In the genomic region with DNA sequence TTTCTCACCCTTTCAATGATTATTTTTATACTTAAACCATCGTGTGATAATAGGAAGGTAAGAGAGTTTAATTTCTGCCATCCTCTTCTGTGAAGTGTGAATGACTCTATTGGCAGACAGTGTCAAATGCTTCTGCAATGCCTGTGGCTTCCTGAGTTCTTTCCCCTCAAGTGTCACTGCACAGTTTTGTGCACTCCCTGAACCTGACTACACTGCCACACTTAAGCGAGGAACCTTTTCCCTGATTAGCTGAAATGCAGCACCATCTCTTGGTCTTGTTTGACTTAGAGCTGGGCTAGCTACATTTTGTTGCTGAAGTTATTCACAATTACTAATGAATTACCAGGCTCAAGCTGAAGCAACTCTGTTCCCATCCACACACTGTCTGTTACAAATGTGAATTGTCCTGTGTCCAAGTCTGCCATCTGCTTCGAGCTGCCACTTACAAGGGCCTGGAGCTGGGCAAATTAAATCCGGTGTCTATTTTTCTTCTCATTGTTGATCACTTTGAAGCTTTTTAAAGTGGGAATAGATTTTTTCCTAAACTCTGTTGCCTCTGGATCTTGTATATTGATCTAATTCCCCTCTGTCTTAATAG, we compare ENCODE assay signal across 12 mouse cellular contexts.
DNase-seq lines count a peak whose midpoint lies in the region; ATAC-seq lines count a peak whose summit lies in the region.
"Had no signal": no experiment of that assay in that cellular context is flagged by ENCODE, and none has a peak within 500 bp of the region (broad histone marks: within the 10 kb centered on the region; RNA-seq: fewer than 3 reads in every experiment).

No protein-coding gene starts in this region.

- H3K27ac ChIP-seq in hindbrain, embryonic 13.5 days: peak overlapping the region; percentile 48; the same call in 1 of the 2 replicates
- no peak overlapping the region for H3K27ac ChIP-seq in hindbrain, embryonic 10.5 days
- H3K27ac ChIP-seq in intestine, embryonic 15.5 days: no peak overlapping the region
- H3K27ac ChIP-seq: limb, embryonic 10.5 days had no signal

- H3K4me2 ChIP-seq in hindbrain, embryonic 13.5 days: no peak overlapping the region
- no peak overlapping the region for H3K4me2 ChIP-seq in intestine, embryonic 15.5 days (replicated peaks)

- H3K9me3 ChIP-seq in hindbrain, embryonic 13.5 days: no peaks in the 10 kb centered on the region
- H3K9me3 ChIP-seq in hindbrain, embryonic 10.5 days: no peaks in the 10 kb centered on the region
- no peaks in the 10 kb centered on the region for H3K9me3 ChIP-seq in intestine, embryonic 15.5 days
- H3K9me3 ChIP-seq: limb, embryonic 10.5 days had no signal

- H3K4me3 ChIP-seq in hindbrain, embryonic 13.5 days: no peak overlapping the region
- H3K4me3 ChIP-seq in hindbrain, embryonic 10.5 days: no peak overlapping the region
- H3K4me3 ChIP-seq in intestine, embryonic 15.5 days (replicated peaks): no peak overlapping the region
- H3K4me3 ChIP-seq: limb, embryonic 10.5 days had no signal

- H3K9ac ChIP-seq in hindbrain, embryonic 13.5 days: no peak overlapping the region
- H3K9ac ChIP-seq in intestine, embryonic 15.5 days: no peak overlapping the region

- no peaks in the 10 kb centered on the region for H3K27me3 ChIP-seq in hindbrain, embryonic 13.5 days
- H3K27me3 ChIP-seq in hindbrain, embryonic 10.5 days (ENCODE audit: insufficient read depth, poor library complexity, severe bottlenecking): no peaks in the 10 kb centered on the region
- H3K27me3 ChIP-seq in intestine, embryonic 15.5 days (replicated peaks): no peaks in the 10 kb centered on the region

- intact Hi-C loops in left cerebral cortex, postnatal 14 days (cut with DNase I): no loop called here

- no peak for ATAC-seq in hindbrain, embryonic 13.5 days (ENCODE audit: low FRiP score)
- ATAC-seq in intestine, embryonic 15.5 days: no peak
- ATAC-seq: inflammation-experienced regulatory T-cells, adult 6 months had no signal

- no peaks in the 10 kb centered on the region for H3K36me3 ChIP-seq in hindbrain, embryonic 13.5 days
- H3K36me3 ChIP-seq in hindbrain, embryonic 10.5 days: no peaks in the 10 kb centered on the region
- no peaks in the 10 kb centered on the region for H3K36me3 ChIP-seq in intestine, embryonic 15.5 days
- H3K36me3 ChIP-seq: limb, embryonic 10.5 days had no signal

- no peak for DNase-seq in hindbrain, embryonic 10.5 days (ENCODE audit: low spot score)
- DNase-seq in adipocyte (ENCODE audit: low spot score): peak; percentile 48
- peak; percentile 71 to 82 for DNase-seq in cerebellum, postnatal 25 days
- DNase-seq in left cerebral cortex, postnatal 14 days (ENCODE audit: low spot score in 2 of 2): peak; percentile 26 to 50
- DNase-seq in gastrocnemius, postnatal 25 days: no peak
- DNase-seq in adrenal gland, adult 18-20 months (ENCODE audit: low spot score in 2 of 2): no peak
- DNase-seq: heart, adult 11 months; thymus, adult 2 months had no signal

- 77% methylated on average over 4 of the region's 4 CpGs for WGBS in hindbrain, embryonic 13.5 days
- WGBS in hindbrain, embryonic 10.5 days: 88% methylated on average over 4 of the region's 4 CpGs
- WGBS in intestine, embryonic 15.5 days: 67% methylated on average over 4 of the region's 4 CpGs

- 0 out of 2 replicates have a peak, but pooled peaks cover 4% of the 10 kb centered on the region for H3K4me1 ChIP-seq in hindbrain, embryonic 13.5 days (replicated peaks)
- no peaks in the 10 kb centered on the region for H3K4me1 ChIP-seq in hindbrain, embryonic 10.5 days (replicated peaks)
- H3K4me1 ChIP-seq in intestine, embryonic 15.5 days (replicated peaks): no peaks in the 10 kb centered on the region; the same call in 1 of the 2 replicates
- H3K4me1 ChIP-seq: limb, embryonic 10.5 days had no signal

Comparison
In these comparisons a context has a peak if more than half of its experiments do, and no peak if none do; other contexts are left out.
1. DNase-seq: peak in adipocyte (single experiment), cerebellum, postnatal 25 days (2 of 2) and left cerebral cortex, postnatal 14 days (2 of 2); none in hindbrain, embryonic 10.5 days (single experiment), gastrocnemius, postnatal 25 days (single experiment) and adrenal gland, adult 18-20 months (0 of 2).